Mouse (Mus musculus): Measurements from ENCODE around the gene Rnps1. TPM values are rescaled to one million over a fixed set of nuclear protein-coding genes. Genes with fewer than 3 reads are reported as not detected.

Rnps1 gene
- polyA plus RNA-seq, 1 experiment, result 101 TPM

DNA sequence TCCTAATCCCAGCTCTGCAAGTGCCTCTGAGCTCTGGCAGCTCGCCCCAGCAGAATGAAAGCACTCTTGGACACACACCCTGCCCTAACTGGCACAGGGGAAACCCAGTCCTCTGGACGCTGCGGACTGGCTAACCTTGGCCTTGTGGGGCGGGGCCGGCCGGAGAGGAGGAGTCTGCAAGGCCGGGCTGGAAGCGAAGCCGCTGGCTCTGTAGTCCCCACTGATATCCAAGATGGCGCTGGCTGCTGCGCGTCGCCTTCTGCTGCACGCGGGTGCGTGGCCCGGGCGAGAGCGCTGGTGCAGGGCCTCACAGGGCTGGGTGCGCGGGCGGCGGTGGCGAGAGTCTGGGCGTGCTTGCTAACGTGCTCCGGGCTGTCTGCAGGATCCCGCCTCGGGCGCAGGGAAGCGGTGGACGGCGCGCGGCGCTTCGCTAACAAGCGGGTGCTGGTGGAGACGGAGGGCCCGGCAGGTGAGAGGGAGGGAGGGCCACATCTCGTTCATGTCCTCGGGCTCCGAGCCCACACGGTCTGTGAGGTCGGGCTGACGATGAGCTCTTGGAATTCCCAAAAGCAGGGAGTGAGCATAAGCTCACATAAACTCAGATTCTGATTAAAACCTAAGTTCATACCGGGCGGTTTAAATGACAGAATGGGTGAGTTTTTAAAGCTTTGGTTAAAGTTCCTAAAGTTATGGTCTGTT is 12.3 kb downstream of the Rnps1 start, which contains the start of gene Eci1:
Eci1 (plus strand) TSS at position 171 of the 699 bp plus-strand sequence.
- TF ChIP-seq CTCF (IDR thresholded peaks at IDR 0.05; ENCODE audit: insufficient read depth, low read length) (no peak), POLR2A (IDR thresholded peaks at IDR 0.05; ENCODE audit: borderline replicate concordance, extremely low read depth, low read depth, low read length) (peak; percentile 85)
- H3K4me3 ChIP-seq (replicated peaks; ENCODE audit: extremely low read depth, low read depth, low read length), result peak within 1 kb of the TSS; percentile 90
- peak; percentile 93 for DNase-seq
- under 1% methylated on average over 48 of the region's 48 CpGs for WGBS
- H3K4me1 ChIP-seq (ENCODE audit: control insufficient read depth, insufficient read depth, low read length), result peaks cover 5% of the 10 kb centered on the region

DNA sequence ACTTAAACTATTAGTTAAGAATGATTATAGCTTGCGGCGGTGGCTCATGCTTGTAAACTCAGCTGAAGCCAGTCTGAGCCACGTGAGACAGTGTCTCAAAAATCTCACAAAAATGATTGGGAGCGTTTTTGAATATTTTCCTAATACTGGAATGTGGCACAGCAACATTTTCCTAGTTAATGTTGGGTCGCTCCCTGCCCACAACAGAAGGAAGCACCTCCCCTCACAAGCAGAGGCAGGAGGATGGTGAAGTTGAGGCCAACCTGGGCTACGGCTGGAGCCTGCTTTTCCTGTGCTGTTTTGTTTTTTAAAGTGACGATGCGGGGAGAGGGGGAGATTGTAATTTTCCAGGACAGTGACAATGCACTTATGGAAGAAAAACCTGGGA is 12.8 kb downstream of the Rnps1 start:
- no peak for DNase-seq
- TF ChIP-seq POLR2A (IDR thresholded peaks at IDR 0.05; ENCODE audit: borderline replicate concordance, extremely low read depth, low read depth, low read length) (no peak), CTCF (IDR thresholded peaks at IDR 0.05; ENCODE audit: insufficient read depth, low read length) (no peak)
- peaks cover 5% of the 10 kb centered on the region for H3K4me1 ChIP-seq (ENCODE audit: control insufficient read depth, insufficient read depth, low read length)
- 3% methylated on average over 8 of the region's 8 CpGs for WGBS
- H3K4me3 ChIP-seq (replicated peaks; ENCODE audit: extremely low read depth, low read depth, low read length), result peak overlapping the region; percentile 90

- no peak for DNase-seq
- Histone ChIP-seq H3K4me1 (ENCODE audit: control insufficient read depth, insufficient read depth, low read length) (peaks cover 5% of the 10 kb centered on the region), H3K4me3 (replicated peaks; ENCODE audit: extremely low read depth, low read depth, low read length) (no peak overlapping the region)
- 77% methylated on average over 14 of the region's 14 CpGs for WGBS
- TF ChIP-seq CTCF (IDR thresholded peaks at IDR 0.05; ENCODE audit: insufficient read depth, low read length), result no peak
- no peak for TF ChIP-seq POLR2A (IDR thresholded peaks at IDR 0.05; ENCODE audit: borderline replicate concordance, extremely low read depth, low read depth, low read length)
These were observed 15.0 kb downstream of the Rnps1 start for GRCm38 (mm10) chr17:24429201-24429983.

- TF ChIP-seq CTCF (IDR thresholded peaks at IDR 0.05; ENCODE audit: insufficient read depth, low read length) (peak; percentile 20; the same call in 1 of the 2 replicates), POLR2A (IDR thresholded peaks at IDR 0.05; ENCODE audit: borderline replicate concordance, extremely low read depth, low read depth, low read length) (no peak)
- Histone ChIP-seq H3K4me3 (replicated peaks; ENCODE audit: extremely low read depth, low read depth, low read length) (no peak overlapping the region), H3K4me1 (ENCODE audit: control insufficient read depth, insufficient read depth, low read length) (no peaks in the 10 kb centered on the region)
- 68% methylated on average over 5 of the region's 5 CpGs for WGBS
- DNase-seq, result peak; percentile 34
These were observed 22.7 kb downstream of the Rnps1 start for GRCm38 (mm10) chr17:24437016-24437415.

DNA sequence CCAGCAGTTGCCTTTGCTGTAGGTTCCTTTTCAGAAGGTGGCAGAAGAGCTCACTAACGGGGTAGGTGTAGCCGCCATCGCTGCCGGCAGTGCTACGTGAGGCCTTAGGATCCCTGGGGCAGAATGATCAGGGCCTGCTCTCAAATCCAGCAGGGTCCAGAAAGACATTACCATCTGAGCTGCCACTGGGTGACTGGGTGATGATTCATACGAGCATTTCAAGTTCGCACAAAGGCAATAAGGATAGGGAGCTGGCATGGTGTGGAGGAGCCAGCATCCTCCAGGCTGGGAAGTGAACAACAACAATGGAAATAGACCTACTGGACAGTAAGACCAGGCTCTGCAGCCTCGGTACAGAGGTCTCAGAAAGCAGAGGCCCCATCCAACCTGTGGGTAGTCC is 26.0 kb downstream of the Rnps1 start:
- H3K4me3 ChIP-seq (replicated peaks; ENCODE audit: extremely low read depth, low read depth, low read length), result no peak overlapping the region
- WGBS, result 88% methylated on average over 8 of the region's 8 CpGs
- TF ChIP-seq POLR2A (IDR thresholded peaks at IDR 0.05; ENCODE audit: borderline replicate concordance, extremely low read depth, low read depth, low read length) (no peak), CTCF (IDR thresholded peaks at IDR 0.05; ENCODE audit: insufficient read depth, low read length) (no peak)
- DNase-seq, result no peak
- no peaks in the 10 kb centered on the region for H3K4me1 ChIP-seq (ENCODE audit: control insufficient read depth, insufficient read depth, low read length)

DNA sequence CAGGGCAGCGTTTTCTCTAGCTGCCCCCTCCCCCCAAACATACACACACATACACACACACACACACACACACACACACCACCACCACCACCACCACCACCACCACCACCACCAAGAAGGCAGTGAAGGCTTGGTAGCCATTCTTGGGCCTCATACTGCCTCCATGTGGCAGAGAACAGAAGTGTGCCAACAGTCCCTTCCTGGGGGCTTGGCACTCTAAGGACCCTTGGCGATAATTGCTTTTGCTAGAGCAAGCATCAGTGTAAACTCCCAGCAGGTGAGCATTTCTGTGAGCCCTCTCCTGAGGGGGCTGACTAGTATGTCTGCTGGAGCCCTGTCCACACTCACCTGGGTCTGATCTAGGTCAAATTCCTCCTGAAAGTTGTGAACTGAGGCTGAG is 26.8 kb downstream of the Rnps1 start:
- DNase-seq, result no peak
- H3K4me1 ChIP-seq (ENCODE audit: control insufficient read depth, insufficient read depth, low read length), result no peaks in the 10 kb centered on the region
- no peak overlapping the region for H3K4me3 ChIP-seq (replicated peaks; ENCODE audit: extremely low read depth, low read depth, low read length)
- 49% methylated on average over 2 of the region's 2 CpGs for WGBS
- TF ChIP-seq POLR2A (IDR thresholded peaks at IDR 0.05; ENCODE audit: borderline replicate concordance, extremely low read depth, low read depth, low read length) (no peak), CTCF (IDR thresholded peaks at IDR 0.05; ENCODE audit: insufficient read depth, low read length) (peak; percentile 22; the same call in 1 of the 2 replicates)

GRCm38 (mm10) chr17:24442107-24442506 is 27.7 kb downstream of the Rnps1 start:
- Histone ChIP-seq H3K4me1 (ENCODE audit: control insufficient read depth, insufficient read depth, low read length) (no peaks in the 10 kb centered on the region), H3K4me3 (replicated peaks; ENCODE audit: extremely low read depth, low read depth, low read length) (no peak overlapping the region)
- 87% methylated on average over 14 of the region's 14 CpGs for WGBS
- TF ChIP-seq CTCF (IDR thresholded peaks at IDR 0.05; ENCODE audit: insufficient read depth, low read length), result no peak
- TF ChIP-seq POLR2A (IDR thresholded peaks at IDR 0.05; ENCODE audit: borderline replicate concordance, extremely low read depth, low read depth, low read length), result no peak
- DNase-seq, result no peak

DNA sequence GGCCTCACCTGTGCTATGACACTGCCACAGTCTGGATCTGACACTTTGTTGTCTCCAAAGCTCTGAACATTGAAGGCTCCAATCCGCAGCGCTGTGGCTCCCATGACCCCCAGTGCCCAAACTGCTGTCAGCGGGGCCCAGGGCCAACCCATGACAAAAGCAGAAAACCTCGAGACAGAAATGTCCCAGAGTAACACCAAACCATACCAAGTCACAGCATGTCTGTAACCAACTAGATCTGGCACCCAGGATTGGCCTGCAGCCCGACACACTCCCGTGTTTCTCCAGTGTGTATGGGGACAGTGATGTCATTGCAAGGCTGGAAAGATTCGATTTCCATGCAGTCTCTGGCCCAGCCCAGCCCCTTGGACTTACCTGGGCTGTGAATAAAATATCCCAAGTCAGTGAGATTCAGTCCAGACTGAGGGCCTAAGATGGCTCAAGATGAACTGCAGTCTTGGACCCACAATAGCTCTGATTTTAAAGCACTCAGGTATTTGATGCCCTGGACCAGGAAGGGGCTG is 28.3 kb downstream of the Rnps1 start, which contains the start of gene Dnase1l2:
Dnase1l2 (minus strand) TSS at position 474 of the 524 bp plus-strand sequence.
- Histone ChIP-seq H3K4me1 (ENCODE audit: control insufficient read depth, insufficient read depth, low read length) (no peaks in the 10 kb centered on the region), H3K4me3 (replicated peaks; ENCODE audit: extremely low read depth, low read depth, low read length) (no peak within 1 kb of the TSS)
- no peak for DNase-seq
- TF ChIP-seq CTCF (IDR thresholded peaks at IDR 0.05; ENCODE audit: insufficient read depth, low read length) (no peak), POLR2A (IDR thresholded peaks at IDR 0.05; ENCODE audit: borderline replicate concordance, extremely low read depth, low read depth, low read length) (no peak)
- 64% methylated on average over 7 of the region's 7 CpGs for WGBS

DNA sequence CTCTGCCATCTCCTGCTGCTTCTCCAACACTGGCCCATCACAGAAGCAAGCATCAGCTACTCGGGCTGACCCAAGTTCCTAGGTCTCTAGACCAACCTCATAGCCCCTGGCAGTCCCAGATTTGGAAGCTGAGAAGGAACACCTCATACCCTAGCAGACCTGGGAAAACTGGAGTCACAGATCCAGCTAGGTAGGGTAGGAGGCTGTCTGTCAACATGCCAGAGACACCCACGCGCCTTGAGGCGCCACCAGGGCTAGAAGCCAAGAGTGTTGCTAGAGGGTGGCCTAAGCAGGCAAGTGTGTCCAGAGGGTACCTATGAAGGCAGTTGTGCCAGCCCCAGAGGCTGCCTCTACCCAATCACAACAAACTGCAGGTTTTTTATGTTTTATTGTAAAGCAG is 29.0 kb downstream of the Rnps1 start:
- DNase-seq, result no peak
- H3K4me3 ChIP-seq (replicated peaks; ENCODE audit: extremely low read depth, low read depth, low read length), result no peak overlapping the region
- H3K4me1 ChIP-seq (ENCODE audit: control insufficient read depth, insufficient read depth, low read length), result no peaks in the 10 kb centered on the region
- TF ChIP-seq CTCF (IDR thresholded peaks at IDR 0.05; ENCODE audit: insufficient read depth, low read length), result no peak
- no peak for TF ChIP-seq POLR2A (IDR thresholded peaks at IDR 0.05; ENCODE audit: borderline replicate concordance, extremely low read depth, low read depth, low read length)
- 86% methylated on average over 4 of the region's 4 CpGs for WGBS

Data from lung, adult 2 months (tissue).